In the genomic region with DNA sequence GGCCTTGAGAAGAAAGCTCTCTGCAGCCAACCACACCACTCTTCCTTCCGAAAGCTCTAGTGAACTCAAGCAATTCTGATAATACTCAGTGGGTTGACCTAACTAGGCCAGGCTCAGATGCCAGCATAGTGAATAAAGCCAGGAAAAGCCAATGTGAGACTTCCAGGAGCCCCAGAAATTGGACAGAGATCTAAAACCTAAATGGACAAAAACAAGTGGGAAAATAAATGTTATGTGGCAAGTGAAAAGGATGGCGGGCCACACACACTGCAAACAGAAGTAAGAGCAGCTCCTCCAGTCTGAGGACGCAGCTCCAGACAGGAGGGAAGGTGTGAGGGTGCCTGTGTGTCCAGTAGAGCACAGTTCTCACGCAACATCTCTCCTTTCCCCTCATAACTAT, we compare ENCODE assay signal across 23 mouse cellular contexts. TPM values are rescaled to one million over a fixed set of nuclear protein-coding genes. Genes with fewer than 3 reads are reported as not detected.
"Had no signal": no experiment of that assay in that cellular context is flagged by ENCODE, and none has a peak within 500 bp of the region (broad histone marks: within the 10 kb centered on the region; RNA-seq: fewer than 3 reads in every experiment).

No protein-coding gene starts in this region.

- DNase-seq: kidney, postnatal 25 days; layer of hippocampus, adult 9-11 months; liver; liver, embryonic 13.5 days; liver, postnatal 0 days; lung, postnatal 14 days; right cerebral cortex, postnatal 14 days; thymus, adult 2 months; thymus, postnatal 25 days had no signal

- H3K27me3 ChIP-seq: limb, embryonic 12.5 days; liver, embryonic 13.5 days; lung, embryonic 15.5 days; megakaryocyte, embryonic 14.5 days; midbrain, embryonic 15.5 days; neural tube, embryonic 12.5 days; stomach, embryonic 15.5 days had no signal

- H3K27ac ChIP-seq: limb, embryonic 12.5 days; liver, embryonic 13.5 days; lung, embryonic 15.5 days; macrophage; midbrain, embryonic 15.5 days; neural tube, embryonic 12.5 days; stomach, embryonic 15.5 days had no signal

- H3K4me3 ChIP-seq: limb, embryonic 12.5 days; liver, embryonic 13.5 days; lung, embryonic 15.5 days; megakaryocyte, embryonic 14.5 days; midbrain, embryonic 15.5 days; neural tube, embryonic 12.5 days; stomach, embryonic 15.5 days had no signal

- ATAC-seq: liver, postnatal 0 days had no signal

- H3K36me3 ChIP-seq: limb, embryonic 12.5 days; liver, embryonic 13.5 days; lung, embryonic 15.5 days; midbrain, embryonic 15.5 days; neural tube, embryonic 12.5 days; stomach, embryonic 15.5 days had no signal

- H3K4me2 ChIP-seq: limb, embryonic 12.5 days; liver, embryonic 13.5 days; lung, embryonic 15.5 days; midbrain, embryonic 15.5 days; neural tube, embryonic 12.5 days; stomach, embryonic 15.5 days had no signal

- H3K9ac ChIP-seq: limb, embryonic 12.5 days; liver, embryonic 13.5 days; liver, postnatal 0 days; lung, embryonic 15.5 days; midbrain, embryonic 15.5 days; neural tube, embryonic 12.5 days; stomach, embryonic 15.5 days had no signal

- H3K4me1 ChIP-seq: limb, embryonic 12.5 days; liver, embryonic 13.5 days; lung, embryonic 15.5 days; megakaryocyte, embryonic 14.5 days; midbrain, embryonic 15.5 days; neural tube, embryonic 12.5 days; stomach, embryonic 15.5 days had no signal

- H3K9me3 ChIP-seq: liver, embryonic 13.5 days; lung, embryonic 15.5 days; midbrain, embryonic 15.5 days; neural tube, embryonic 12.5 days; stomach, embryonic 15.5 days had no signal

RNA-seq across cellular contexts. Expression of a gene that starts 26.7 kb away (rescaled TPM):
- total RNA-seq: left cerebral cortex, postnatal 36 days; monocyte, adult 5-6 weeks; neutrophil, adult 5-6 weeks had no signal
- polyA plus RNA-seq: kidney, embryonic 16.5 days; limb, embryonic 12.5 days; liver, embryonic 13.5 days; liver, postnatal 0 days; lung, embryonic 15.5 days; macrophage; midbrain, embryonic 15.5 days; neural tube, embryonic 12.5 days; spleen, adult 2 months; stomach, embryonic 15.5 days; testis, adult 2 months; thymus, adult 2 months; urinary bladder, adult 2 months had no signal
